ENCODE assay signal across 18 mouse cellular contexts in genomic region chr16:77679234-77679633, GRCm38 (mm10).
DNase-seq lines count a peak whose midpoint lies in the region; ATAC-seq lines count a peak whose summit lies in the region.
"Had no signal": no experiment of that assay in that cellular context is flagged by ENCODE, and none has a peak within 500 bp of the region (broad histone marks: within the 10 kb centered on the region; RNA-seq: fewer than 3 reads in every experiment).

No protein-coding gene starts in this region.

- peaks cover 22% of the 10 kb centered on the region for H3K4me1 ChIP-seq in forebrain, embryonic 15.5 days
- peaks cover 2% of the 10 kb centered on the region; the same call in 1 of the 2 replicates for H3K4me1 ChIP-seq in forebrain, embryonic 12.5 days
- H3K4me1 ChIP-seq in hindbrain, embryonic 15.5 days (replicated peaks): peaks cover 6% of the 10 kb centered on the region
- H3K4me1 ChIP-seq in hindbrain, embryonic 11.5 days (replicated peaks; ENCODE audit: control insufficient read depth, insufficient read depth, low read length): no peaks in the 10 kb centered on the region
- H3K4me1 ChIP-seq in neural tube, embryonic 13.5 days (replicated peaks): peaks cover 33% of the 10 kb centered on the region
- peaks cover 9% of the 10 kb centered on the region for H3K4me1 ChIP-seq in neural tube, embryonic 15.5 days

- no peak overlapping the region for H3K9ac ChIP-seq in forebrain, embryonic 15.5 days (replicated peaks)
- no peak overlapping the region for H3K9ac ChIP-seq in forebrain, embryonic 12.5 days
- H3K9ac ChIP-seq in hindbrain, embryonic 15.5 days: no peak overlapping the region
- no peak overlapping the region for H3K9ac ChIP-seq in hindbrain, embryonic 11.5 days (ENCODE audit: low read depth, low read length)
- H3K9ac ChIP-seq in neural tube, embryonic 13.5 days: no peak overlapping the region
- no peak overlapping the region for H3K9ac ChIP-seq in neural tube, embryonic 15.5 days (replicated peaks)
- H3K9ac ChIP-seq: heart, embryonic 13.5 days had no signal

- no peak overlapping the region for H3K4me3 ChIP-seq in forebrain, embryonic 15.5 days
- H3K4me3 ChIP-seq in forebrain, embryonic 12.5 days (replicated peaks): no peak overlapping the region
- H3K4me3 ChIP-seq in hindbrain, embryonic 15.5 days: no peak overlapping the region
- H3K4me3 ChIP-seq in hindbrain, embryonic 11.5 days (ENCODE audit: low read depth, low read length): no peak overlapping the region
- H3K4me3 ChIP-seq in neural tube, embryonic 13.5 days: no peak overlapping the region
- no peak overlapping the region for H3K4me3 ChIP-seq in neural tube, embryonic 15.5 days (replicated peaks)
- H3K4me3 ChIP-seq: gastrocnemius, adult 2 months; heart, embryonic 13.5 days had no signal

- ATAC-seq in forebrain, embryonic 15.5 days (replicated peaks): no peak
- ATAC-seq in forebrain, embryonic 12.5 days (ENCODE audit: low FRiP score): no peak
- ATAC-seq in hindbrain, embryonic 15.5 days (ENCODE audit: low FRiP score, low read depth): no peak
- ATAC-seq in hindbrain, embryonic 11.5 days (ENCODE audit: low FRiP score): no peak
- ATAC-seq in neural tube, embryonic 13.5 days (ENCODE audit: low read depth): no peak
- ATAC-seq in neural tube, embryonic 15.5 days (ENCODE audit: low FRiP score): no peak
- ATAC-seq: intestine, postnatal 0 days had no signal

- H3K27me3 ChIP-seq in forebrain, embryonic 15.5 days: no peaks in the 10 kb centered on the region
- H3K27me3 ChIP-seq in forebrain, embryonic 12.5 days: no peaks in the 10 kb centered on the region
- H3K27me3 ChIP-seq in hindbrain, embryonic 15.5 days: no peaks in the 10 kb centered on the region
- no peaks in the 10 kb centered on the region for H3K27me3 ChIP-seq in hindbrain, embryonic 11.5 days (ENCODE audit: control insufficient read depth, insufficient read depth, low read length)
- no peaks in the 10 kb centered on the region for H3K27me3 ChIP-seq in neural tube, embryonic 13.5 days
- H3K27me3 ChIP-seq in neural tube, embryonic 15.5 days (replicated peaks): no peaks in the 10 kb centered on the region
- H3K27me3 ChIP-seq: heart, embryonic 13.5 days had no signal

- H3K9me3 ChIP-seq in forebrain, embryonic 15.5 days: no peaks in the 10 kb centered on the region
- H3K9me3 ChIP-seq in forebrain, embryonic 12.5 days: no peaks in the 10 kb centered on the region
- no peaks in the 10 kb centered on the region for H3K9me3 ChIP-seq in hindbrain, embryonic 15.5 days
- no peaks in the 10 kb centered on the region for H3K9me3 ChIP-seq in hindbrain, embryonic 11.5 days (ENCODE audit: control insufficient read depth, low read length)
- H3K9me3 ChIP-seq in neural tube, embryonic 13.5 days: no peaks in the 10 kb centered on the region
- no peaks in the 10 kb centered on the region for H3K9me3 ChIP-seq in neural tube, embryonic 15.5 days (replicated peaks)
- H3K9me3 ChIP-seq: heart, embryonic 13.5 days had no signal

- DNase-seq in hindbrain, embryonic 11.5 days (ENCODE audit: low spot score): no peak
- DNase-seq in spleen, postnatal 14 days (ENCODE audit: low spot score in 2 of 2): no peak
- DNase-seq: adrenal gland, adult 2 months; adrenal gland, postnatal 25 days; cerebellum, adult 2 months; cerebellum, postnatal 10 days; gastrocnemius, adult 2 months; gastrocnemius, postnatal 25 days; heart, adult 11 months; heart, postnatal 36 days; kidney, adult 8-10 months had no signal

- no peak overlapping the region for H3K4me2 ChIP-seq in forebrain, embryonic 15.5 days (replicated peaks)
- no peak overlapping the region for H3K4me2 ChIP-seq in forebrain, embryonic 12.5 days
- no peak overlapping the region for H3K4me2 ChIP-seq in hindbrain, embryonic 15.5 days
- H3K4me2 ChIP-seq in hindbrain, embryonic 11.5 days (replicated peaks; ENCODE audit: low read depth, low read length): no peak overlapping the region
- H3K4me2 ChIP-seq in neural tube, embryonic 13.5 days: no peak overlapping the region
- H3K4me2 ChIP-seq in neural tube, embryonic 15.5 days: no peak overlapping the region
- H3K4me2 ChIP-seq: heart, embryonic 13.5 days had no signal

- WGBS in forebrain, embryonic 15.5 days: 54% methylated on average over 2 of the region's 2 CpGs
- WGBS in forebrain, embryonic 12.5 days: 70% methylated on average over 2 of the region's 2 CpGs
- 52% methylated on average over 2 of the region's 2 CpGs for WGBS in hindbrain, embryonic 15.5 days
- 88% methylated on average over 2 of the region's 2 CpGs for WGBS in hindbrain, embryonic 11.5 days
- WGBS in neural tube, embryonic 13.5 days: 31% methylated on average over 2 of the region's 2 CpGs
- 33% methylated on average over 2 of the region's 2 CpGs for WGBS in neural tube, embryonic 15.5 days

- H3K36me3 ChIP-seq in forebrain, embryonic 15.5 days: no peaks in the 10 kb centered on the region
- no peaks in the 10 kb centered on the region for H3K36me3 ChIP-seq in forebrain, embryonic 12.5 days (replicated peaks)
- no peaks in the 10 kb centered on the region for H3K36me3 ChIP-seq in hindbrain, embryonic 15.5 days
- H3K36me3 ChIP-seq in hindbrain, embryonic 11.5 days (ENCODE audit: control insufficient read depth, insufficient read depth, low read length): no peaks in the 10 kb centered on the region
- no peaks in the 10 kb centered on the region for H3K36me3 ChIP-seq in neural tube, embryonic 13.5 days
- H3K36me3 ChIP-seq in neural tube, embryonic 15.5 days: no peaks in the 10 kb centered on the region
- H3K36me3 ChIP-seq: heart, embryonic 13.5 days had no signal

- H3K27ac ChIP-seq in forebrain, embryonic 15.5 days (replicated peaks): peak overlapping the region; percentile 59; the same call in 1 of the 2 replicates
- H3K27ac ChIP-seq in forebrain, embryonic 12.5 days: no peak overlapping the region
- H3K27ac ChIP-seq in hindbrain, embryonic 15.5 days (replicated peaks): 0 out of 2 replicates have a peak overlapping the region, but pooled peaks have one; percentile 15
- no peak overlapping the region for H3K27ac ChIP-seq in hindbrain, embryonic 11.5 days (ENCODE audit: low read depth, low read length)
- H3K27ac ChIP-seq in neural tube, embryonic 13.5 days (replicated peaks): peak overlapping the region; percentile 64
- no peak overlapping the region for H3K27ac ChIP-seq in neural tube, embryonic 15.5 days (replicated peaks)
- H3K27ac ChIP-seq: gastrocnemius, adult 2 months; heart, embryonic 13.5 days had no signal

Comparison
In these comparisons a context has a peak if more than half of its experiments do, and no peak if none do; other contexts are left out.
1. H3K27ac ChIP-seq: peak in forebrain, embryonic 15.5 days (single experiment), hindbrain, embryonic 15.5 days (single experiment) and neural tube, embryonic 13.5 days (single experiment); none in forebrain, embryonic 12.5 days (single experiment), hindbrain, embryonic 11.5 days (single experiment) and neural tube, embryonic 15.5 days (single experiment).